ENCODE assay signal across 1 mouse cellular context in the genomic region with DNA sequence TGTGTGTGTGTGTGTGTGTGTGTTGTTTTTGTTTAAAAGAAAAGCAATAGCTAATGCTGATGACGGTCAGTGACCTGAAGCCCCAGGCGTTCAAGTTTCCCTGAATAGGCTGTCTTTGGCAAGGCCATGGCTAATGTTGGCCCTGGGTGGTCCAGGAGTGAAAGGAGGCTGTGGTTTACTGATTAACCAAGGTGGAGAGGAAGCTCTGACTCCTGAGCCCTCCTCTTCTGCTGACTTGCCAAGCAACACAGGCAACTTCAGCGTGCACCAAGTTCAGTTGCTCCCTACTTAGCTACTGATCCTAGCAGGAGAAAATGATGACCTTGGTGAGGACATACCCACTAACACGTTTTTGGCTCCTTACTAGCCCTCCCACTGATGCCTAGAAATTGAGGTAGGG.
TF ChIP-seq lines count a peak whose summit lies in the region.

No protein-coding gene starts in this region.

TF ChIP-seq in MEL, 35 proteins besides CTCF, POLR2A, EP300 and RAD21:
- TF ChIP-seq USF1 (IDR thresholded peaks at IDR 0.05; ENCODE audit: low read depth, low read length) (no peak), RCOR1 (IDR thresholded peaks at IDR 0.05; ENCODE audit: low read depth, low read length) (no peak), ETS1 (IDR thresholded peaks at IDR 0.05; ENCODE audit: low read depth, low read length) (no peak), GATA1 (IDR thresholded peaks at IDR 0.05; ENCODE audit: low read depth, low read length) (no peak), MYC (IDR thresholded peaks at IDR 0.05; ENCODE audit: low read depth, low read length) (no peak), ZC3H11A (IDR thresholded peaks at IDR 0.05; ENCODE audit: low read depth, low read length) (no peak), MXI1 (IDR thresholded peaks at IDR 0.05; ENCODE audit: low read depth, low read length) (no peak), NRF1 (IDR thresholded peaks at IDR 0.05; ENCODE audit: insufficient read depth, low read depth, low read length, poor library complexity, severe bottlenecking) (no peak), NELFE (IDR thresholded peaks at IDR 0.05; ENCODE audit: low read depth, low read length) (no peak), JUND (IDR thresholded peaks at IDR 0.05; ENCODE audit: low read depth, low read length) (no peak), MEF2A (IDR thresholded peaks at IDR 0.05; ENCODE audit: extremely low read depth, insufficient replicate concordance, low read depth, low read length, poor library complexity, severe bottlenecking) (no peak), TBP (IDR thresholded peaks at IDR 0.05; ENCODE audit: low read depth, low read length) (no peak), E2F4 (IDR thresholded peaks at IDR 0.05; ENCODE audit: borderline replicate concordance, low read depth, low read length) (no peak), USF2 (IDR thresholded peaks at IDR 0.05; ENCODE audit: borderline replicate concordance in 1 of 2, insufficient read depth in 1 of 2, low read depth in 1 of 2, low read length in 2 of 2) (no peak), ZMIZ1 (IDR thresholded peaks at IDR 0.05; ENCODE audit: low read depth, low read length) (no peak), POLR2AphosphoS2 (IDR thresholded peaks at IDR 0.05; ENCODE audit: low read length) (no peak), TAL1 (IDR thresholded peaks at IDR 0.05; ENCODE audit: low read length) (no peak), GABPA (IDR thresholded peaks at IDR 0.05; ENCODE audit: low read depth, low read length) (no peak), MAX (IDR thresholded peaks at IDR 0.05; ENCODE audit: low read length) (no peak), POLR2AphosphoS5 (IDR thresholded peaks at IDR 0.05; ENCODE audit: borderline replicate concordance, low read depth, low read length) (no peak)
